Mouse (Mus musculus): ENCODE measurements around the gene Gm973.

- TF ChIP-seq CTCF (IDR thresholded peaks at IDR 0.05; ENCODE audit: low read depth, low read length) = no peak
- TF ChIP-seq POLR2A (IDR thresholded peaks at IDR 0.05; ENCODE audit: borderline replicate concordance, low read depth, low read length) = no peak
These were observed 126.4 kb downstream of the Gm973 start for GRCm38 (mm10) chr1:59642488-59642887.

Measured in bone marrow macrophage, adult 2 months (primary cell).